Mouse (Mus musculus): ENCODE measurements around the gene Zfp987. TPM values are rescaled to one million over a fixed set of nuclear protein-coding genes. Genes with fewer than 3 reads are reported as not detected.

The Zfp987 gene
- 3.3 TPM for polyA plus RNA-seq (2017; shearing (Covaris generic))

DNA sequence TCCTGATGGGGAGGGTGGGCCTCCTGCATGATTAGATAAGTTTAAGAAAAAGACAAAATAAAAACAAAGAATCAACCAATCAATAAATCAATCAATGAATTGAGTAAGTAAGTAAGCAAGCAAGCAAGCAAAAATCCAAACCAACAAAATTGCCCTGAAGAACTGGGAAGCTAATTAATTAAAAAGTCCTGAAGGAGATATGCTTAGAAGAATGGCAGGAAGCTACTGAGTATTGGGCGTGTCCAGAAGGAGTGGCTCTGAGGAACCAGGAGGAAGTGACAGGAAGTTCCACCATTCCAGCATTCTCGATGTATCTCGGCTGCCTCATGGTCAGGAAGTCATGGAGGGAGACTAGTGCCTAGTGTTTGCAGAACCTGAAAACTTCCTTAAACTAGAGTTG, at the start of gene Zfp987:
Gene Zfp987 (plus strand): TSS at position 301 of the 400 bp plus-strand sequence.

DNA sequence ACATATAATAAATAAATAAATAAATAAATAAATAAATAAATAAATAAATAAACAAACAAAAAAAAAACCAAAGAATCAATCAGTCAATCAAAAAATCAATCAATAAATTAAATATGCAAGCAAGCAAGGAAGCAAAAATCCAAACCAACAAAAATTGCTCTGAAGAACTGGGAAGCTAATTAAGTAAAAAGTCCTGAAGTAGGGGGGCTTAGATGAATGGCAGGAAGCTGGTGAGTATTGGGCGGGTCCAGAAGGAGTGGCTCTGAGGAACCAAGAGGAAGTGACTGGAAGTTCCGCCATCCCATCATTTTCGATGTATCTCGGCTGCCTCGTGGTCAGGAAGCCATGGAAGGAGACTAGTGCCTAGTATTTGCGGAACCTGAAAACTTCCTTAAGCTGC, 59.4 kb downstream of the Zfp987 start, which contains the start of gene Zfp600:
Gene Zfp600 (plus strand): TSS at position 301 of the 400 bp plus-strand sequence.

Other genes with a start within 250 kb of the Zfp987 start
- not detected for gene Zfp986, start 228.5 kb upstream of the Zfp987 start, polyA plus RNA-seq (2017; shearing (Covaris generic))
- gene Zfp600, start 59.5 kb downstream of the Zfp987 start, polyA plus RNA-seq (2017; shearing (Covaris generic)), result not detected